Mouse (Mus musculus) liver, postnatal 0 days (tissue): ENCODE measurements around the gene Asb2. TPM values are rescaled to one million over a fixed set of nuclear protein-coding genes. Genes with fewer than 3 reads are reported as not detected.
A peak's percentile ranks its signal among the peaks of the same experiment; 100 is the strongest.

Source experiments
- ATAC-seq: fragments of 200-750 bp; cut with Nextera tagmentation; 2 replicates; pipeline ENCODE4 v1.8.0; 2017; ENCODE audit warnings: mild to moderate bottlenecking, moderate library complexity
- DNase-seq: peaks from one replicate; pipeline ENCODE4 v3.0.0-alpha.2; 2016
- H3K27ac ChIP-seq: fragments of 300-500 bp; sonication (generic); 2 replicates; pipeline ENCODE4 v1.5.1; 2014; ENCODE audit warnings: antibody characterized with exemption, moderate library complexity, mild to moderate bottlenecking, low read depth
- H3K27me3 ChIP-seq: fragments of 300-500 bp; sonication (generic); 2 replicates; pipeline ENCODE4 v1.6.1; 2014; ENCODE audit warnings: low read length, control low read depth, mixed read lengths; ENCODE audit not compliant: insufficient read depth
- H3K36me3 ChIP-seq: fragments of 300-500 bp; sonication (generic); replicated peaks from 2 replicates; pipeline ENCODE4 v1.6.1; 2014; ENCODE audit warnings: mild to moderate bottlenecking, control low read depth, low read length, moderate library complexity, mixed read lengths; ENCODE audit not compliant: insufficient read depth
- H3K4me1 ChIP-seq: fragments of 300-500 bp; sonication (generic); 2 replicates; pipeline ENCODE4 v1.6.1; 2014; ENCODE audit warnings: antibody characterized with exemption, mild to moderate bottlenecking, control low read depth; ENCODE audit not compliant: insufficient read depth
- H3K4me2 ChIP-seq: fragments of 300-500 bp; sonication (generic); 2 replicates; pipeline ENCODE4 v1.6.1; 2014; ENCODE audit warnings: low read depth, mild to moderate bottlenecking, low read length, moderate library complexity, mixed read lengths
- H3K4me3 ChIP-seq: fragments of 300-500 bp; sonication (generic); 2 replicates; pipeline ENCODE4 v1.5.1; 2014; ENCODE audit warnings: low read depth, low read length
- H3K9ac ChIP-seq: fragments of 300-500 bp; sonication (generic); replicated peaks from 2 replicates; pipeline ENCODE4 v1.6.1; 2014; ENCODE audit warnings: mild to moderate bottlenecking, moderate library complexity
- H3K9me3 ChIP-seq: fragments of 300-500 bp; sonication (generic); 2 replicates; pipeline ENCODE4 v1.6.1; 2016; ENCODE audit warnings: mild to moderate bottlenecking, control low read depth, low read length, mixed read lengths
- CTCF ChIP-seq: sonication (generic); IDR thresholded peaks from 2 replicates; pipeline ENCODE4 v1.5.1; 2016; ENCODE audit warnings: antibody characterized with exemption, low read depth
- EP300 ChIP-seq: IDR thresholded peaks from 2 replicates; pipeline ENCODE4 v1.6.1; 2016; ENCODE audit warnings: antibody characterized with exemption, low read depth, mild to moderate bottlenecking
- WGBS: fragments of 180-500 bp; shearing (Covaris S2); extraction: QIAGEN DNeasy Blood & Tissue Kit; methylation state at CpG from one replicate; pipeline ENCODE4 v1.1.7; 2014; ENCODE audit not compliant: insufficient replicate concordance; 5-methylcytosine and 5-hydroxymethylcytosine counted together
- polyA plus RNA-seq: library from polyadenylated mRNA; unstranded; fragments of >200 nt; fragmentation: Nextera tagmentation; extraction: Ambion mirVana; gene quantifications from 2 replicates; pipeline ENCODE4 v1.2.1, GENCODE M21; 2015

The Asb2 gene
- polyA plus RNA-seq, 1 experiment from 2014 or later, result 5.9 TPM

GRCm38 (mm10) chr12:103356415-103356748, 581 bp upstream of the Asb2 start:
- 79% methylated on average over 4 of the region's 4 CpGs for WGBS

GRCm38 (mm10) chr12:103353538-103353937, 2.3 kb downstream of the Asb2 start:
- H3K9ac ChIP-seq, result no peak overlapping the region
- 17% methylated on average over 5 of the region's 5 CpGs for WGBS
- no peak for ATAC-seq

More at GRCm38 (mm10) chr12:103356415-103356748, 581 bp upstream of the Asb2 start:
- TF ChIP-seq EP300, result no peak
- TF ChIP-seq CTCF, result no peak
- no peak overlapping the region for H3K4me3 ChIP-seq
- no peak overlapping the region for H3K9ac ChIP-seq
- H3K9me3 ChIP-seq, result no peaks in the 10 kb centered on the region
- H3K27me3 ChIP-seq, result no peaks in the 10 kb centered on the region
- DNase-seq, result no peak
- no peak for ATAC-seq
- no peaks in the 10 kb centered on the region for H3K4me1 ChIP-seq
- no peak overlapping the region for H3K4me2 ChIP-seq
- no peak overlapping the region for H3K27ac ChIP-seq
- H3K36me3 ChIP-seq, result no peaks in the 10 kb centered on the region

GRCm38 (mm10) chr12:103352735-103353134, 3.1 kb downstream of the Asb2 start:
- Histone ChIP-seq H3K9me3 (no peaks in the 10 kb centered on the region), H3K4me2 (no peak overlapping the region), H3K27me3 (no peaks in the 10 kb centered on the region), H3K4me3 (no peak overlapping the region), H3K4me1 (0 out of 2 replicates have a peak, but pooled peaks cover 5% of the 10 kb centered on the region), H3K9ac (no peak overlapping the region), H3K36me3 (no peaks in the 10 kb centered on the region), H3K27ac (no peak overlapping the region)
- DNase-seq (no peak), ATAC-seq (no peak)
- WGBS, result 78% methylated on average over 6 of the region's 6 CpGs
- TF ChIP-seq EP300, result no peak
- no peak for TF ChIP-seq CTCF

More at GRCm38 (mm10) chr12:103353538-103353937, 2.3 kb downstream of the Asb2 start:
- Histone ChIP-seq H3K36me3 (no peaks in the 10 kb centered on the region), H3K27me3 (no peaks in the 10 kb centered on the region), H3K4me2 (no peak overlapping the region), H3K27ac (no peak overlapping the region), H3K4me3 (no peak overlapping the region), H3K9me3 (no peaks in the 10 kb centered on the region), H3K4me1 (no peaks in the 10 kb centered on the region)
- DNase-seq, result no peak
- TF ChIP-seq EP300 (no peak), CTCF (peak; percentile 54)

GRCm38 (mm10) chr12:103348506-103348905, 7.3 kb downstream of the Asb2 start:
- TF ChIP-seq EP300 (peak; percentile 39; the same call in 1 of the 2 replicates), CTCF (peak; percentile 97)
- 4% methylated on average over 3 of the region's 3 CpGs for WGBS
- Histone ChIP-seq H3K9ac (no peak overlapping the region), H3K4me1 (peaks cover 22% of the 10 kb centered on the region), H3K9me3 (no peaks in the 10 kb centered on the region), H3K27me3 (no peaks in the 10 kb centered on the region), H3K4me2 (no peak overlapping the region), H3K4me3 (no peak overlapping the region), H3K27ac (no peak overlapping the region), H3K36me3 (no peaks in the 10 kb centered on the region)
- ATAC-seq, result peak; percentile 67
- peak; percentile 89 for DNase-seq

GRCm38 (mm10) chr12:103347406-103347805, 8.4 kb downstream of the Asb2 start:
- H3K27me3 ChIP-seq, result no peaks in the 10 kb centered on the region
- no peak overlapping the region for H3K4me2 ChIP-seq
- WGBS, result 48% methylated on average over 5 of the region's 5 CpGs
- H3K4me3 ChIP-seq, result no peak overlapping the region
- no peak for DNase-seq
- H3K27ac ChIP-seq, result peak overlapping the region; percentile 66; the same call in 1 of the 2 replicates
- TF ChIP-seq CTCF (no peak), EP300 (no peak)
- H3K9me3 ChIP-seq, result no peaks in the 10 kb centered on the region
- H3K9ac ChIP-seq, result 0 out of 2 replicates have a peak overlapping the region, but pooled peaks have one; percentile 9
- H3K36me3 ChIP-seq, result no peaks in the 10 kb centered on the region
- 0 out of 2 replicates have a peak, but pooled peaks have one; percentile 13 for ATAC-seq
- H3K4me1 ChIP-seq, result peaks cover 22% of the 10 kb centered on the region

GRCm38 (mm10) chr12:103346945-103347344, 8.9 kb downstream of the Asb2 start:
- ATAC-seq, result peak; percentile 5; the same call in 1 of the 2 replicates
- 62% methylated on average over 8 of the region's 8 CpGs for WGBS
- H3K4me3 ChIP-seq, result no peak overlapping the region
- no peaks in the 10 kb centered on the region for H3K36me3 ChIP-seq
- no peaks in the 10 kb centered on the region for H3K9me3 ChIP-seq
- no peak for TF ChIP-seq EP300
- no peak for TF ChIP-seq CTCF
- 0 out of 2 replicates have a peak overlapping the region, but pooled peaks have one; percentile 9 for H3K9ac ChIP-seq
- H3K27ac ChIP-seq, result peak overlapping the region; percentile 66
- DNase-seq, result no peak
- no peak overlapping the region for H3K4me2 ChIP-seq
- no peaks in the 10 kb centered on the region for H3K27me3 ChIP-seq
- H3K4me1 ChIP-seq, result peaks cover 22% of the 10 kb centered on the region
